Mouse (Mus musculus) ovary, postnatal 36 days (tissue): ENCODE data around the gene Lancl1.

Experiments
- DNase-seq: peaks from one replicate; pipeline ENCODE4 v3.0.0; 2022; ENCODE audit warnings: low spot score, mixed read lengths

The Lancl1 gene

GRCm38 (mm10) chr1:67014205-67014604 lies 24.5 kb downstream of the Lancl1 start:
- DNase-seq, result no peak

GRCm38 (mm10) chr1:67010520-67010919 lies 28.2 kb downstream of the Lancl1 start:
- no peak for DNase-seq

GRCm38 (mm10) chr1:67003699-67004098 lies 35.0 kb downstream of the Lancl1 start:
- DNase-seq, result no peak

- no peak for DNase-seq
These were observed 36.4 kb downstream of the Lancl1 start for GRCm38 (mm10) chr1:67002226-67002625.

GRCm38 (mm10) chr1:67001367-67001766 lies 37.3 kb downstream of the Lancl1 start:
- no peak for DNase-seq

- DNase-seq, result no peak
These were observed 38.2 kb downstream of the Lancl1 start for GRCm38 (mm10) chr1:67000484-67000883.

GRCm38 (mm10) chr1:66998601-66999000 lies 40.1 kb downstream of the Lancl1 start:
- DNase-seq, result no peak

GRCm38 (mm10) chr1:66998188-66998587 lies 40.5 kb downstream of the Lancl1 start:
- no peak for DNase-seq

- no peak for DNase-seq
These were observed 41.9 kb downstream of the Lancl1 start for GRCm38 (mm10) chr1:66996819-66997218.

GRCm38 (mm10) chr1:66992764-66993163 lies 45.9 kb downstream of the Lancl1 start:
- no peak for DNase-seq

GRCm38 (mm10) chr1:66987558-66988190 lies 51.0 kb downstream of the Lancl1 start:
- no peak for DNase-seq

- no peak for DNase-seq
These were observed 52.8 kb downstream of the Lancl1 start for GRCm38 (mm10) chr1:66985906-66986305.

- DNase-seq, result no peak
These were observed 53.5 kb downstream of the Lancl1 start for GRCm38 (mm10) chr1:66985129-66985698.

- DNase-seq, result no peak
These were observed 58.5 kb downstream of the Lancl1 start for GRCm38 (mm10) chr1:66980129-66980528.

- DNase-seq, result no peak
These were observed 63.2 kb downstream of the Lancl1 start for GRCm38 (mm10) chr1:66975456-66975855.

- no peak for DNase-seq
These were observed 73.8 kb downstream of the Lancl1 start for GRCm38 (mm10) chr1:66964857-66965256.

GRCm38 (mm10) chr1:66960536-66961243 lies 78.0 kb downstream of the Lancl1 start:
- no peak for DNase-seq

GRCm38 (mm10) chr1:66957361-66957760 lies 81.3 kb downstream of the Lancl1 start:
- no peak for DNase-seq

GRCm38 (mm10) chr1:66951086-66951485 lies 87.6 kb downstream of the Lancl1 start:
- DNase-seq, result no peak
